Mouse (Mus musculus): ENCODE data around the gene Tyw1. TPM values are rescaled to one million over a fixed set of nuclear protein-coding genes. Genes with fewer than 3 reads are reported as not detected.
"Not testable (repeated sequence)": the region's sequence is repeated elsewhere in the genome, so short reads cannot be mapped to it uniquely, and the experiment has no call there.

Gene Tyw1
- polyA plus RNA-seq, 1 experiment from 2014 or later, result 25.4 TPM

DNA sequence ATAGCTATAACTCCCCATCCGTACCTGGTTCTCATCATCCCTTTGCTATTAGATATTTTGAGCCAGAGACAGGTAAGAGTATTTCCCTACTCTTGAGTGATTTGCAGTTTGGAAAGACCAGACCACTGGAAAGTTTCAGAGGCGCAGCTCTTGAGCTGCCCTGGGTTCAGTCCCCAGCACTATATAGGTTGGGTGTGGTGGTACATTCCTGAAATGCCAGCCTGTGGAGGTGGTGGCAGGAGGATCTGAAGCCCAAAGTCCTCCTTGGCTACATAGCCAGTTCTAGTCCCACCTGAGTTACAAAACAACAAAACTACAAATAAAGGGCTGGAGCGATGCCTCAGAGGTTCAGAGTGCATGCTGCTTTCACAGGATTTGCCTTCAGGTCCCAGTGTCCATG, 28.6 kb upstream of the Tyw1 start:
- Histone ChIP-seq H3K36me3 (ENCODE audit: control insufficient read depth, insufficient read depth) (peaks cover 5% of the 10 kb centered on the region), H3K4me1 (replicated peaks; ENCODE audit: control insufficient read depth, insufficient read depth, low read length) (peaks cover 15% of the 10 kb centered on the region), H3K9me3 (ENCODE audit: control insufficient read depth, low read length) (no peaks in the 10 kb centered on the region), H3K4me3 (replicated peaks; ENCODE audit: low read length) (no peak overlapping the region), H3K27ac (ENCODE audit: low read length) (no peak overlapping the region), H3K9ac (replicated peaks; ENCODE audit: low read depth, low read length) (no peak overlapping the region), H3K27me3 (replicated peaks; ENCODE audit: control insufficient read depth, insufficient read depth, low read length) (no peaks in the 10 kb centered on the region), H3K4me2 (ENCODE audit: low read length) (no peak overlapping the region)
- WGBS, result 93% methylated on average over 3 of the region's 3 CpGs
- ATAC-seq, result no peak

GRCm38 (mm10) chr5:130228120-130228519, 27.3 kb upstream of the Tyw1 start:
- Histone ChIP-seq H3K27ac (ENCODE audit: low read length) (no peak overlapping the region), H3K27me3 (replicated peaks; ENCODE audit: control insufficient read depth, insufficient read depth, low read length) (no peaks in the 10 kb centered on the region), H3K4me3 (replicated peaks; ENCODE audit: low read length) (no peak overlapping the region), H3K4me2 (ENCODE audit: low read length) (no peak overlapping the region), H3K4me1 (replicated peaks; ENCODE audit: control insufficient read depth, insufficient read depth, low read length) (peaks cover 10% of the 10 kb centered on the region), H3K9ac (replicated peaks; ENCODE audit: low read depth, low read length) (no peak overlapping the region), H3K36me3 (ENCODE audit: control insufficient read depth, insufficient read depth) (peaks cover 18% of the 10 kb centered on the region), H3K9me3 (ENCODE audit: control insufficient read depth, low read length) (no peaks in the 10 kb centered on the region)
- no peak for ATAC-seq
- WGBS, result 75% methylated on average over 4 of the region's 4 CpGs

DNA sequence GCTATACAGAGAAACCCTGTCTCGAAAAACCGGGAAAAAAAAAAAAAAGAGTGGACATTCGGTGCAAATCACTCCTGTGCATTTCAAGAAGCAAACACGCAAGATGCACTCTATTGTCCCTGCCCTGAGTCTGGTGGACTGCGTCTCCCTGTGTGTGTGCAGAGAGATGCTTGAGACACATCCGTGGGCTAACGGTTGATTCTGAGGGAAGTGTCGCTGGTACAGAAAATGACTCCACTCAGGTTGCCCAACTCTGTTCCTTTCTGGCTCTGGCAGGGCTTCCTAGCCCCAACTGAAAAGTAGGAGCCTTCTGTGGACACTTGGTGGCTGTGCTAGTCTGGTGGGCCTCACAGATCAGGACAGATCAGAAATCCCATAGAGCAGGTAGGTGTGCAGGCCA, 19.1 kb upstream of the Tyw1 start:
- H3K4me2 ChIP-seq (ENCODE audit: low read length), result no peak overlapping the region
- WGBS, result 93% methylated on average over 8 of the region's 8 CpGs
- H3K4me1 ChIP-seq (replicated peaks; ENCODE audit: control insufficient read depth, insufficient read depth, low read length), result no peaks in the 10 kb centered on the region
- H3K9me3 ChIP-seq (ENCODE audit: control insufficient read depth, low read length), result no peaks in the 10 kb centered on the region
- ATAC-seq, result no peak
- H3K27ac ChIP-seq (ENCODE audit: low read length), result no peak overlapping the region
- no peak overlapping the region for H3K4me3 ChIP-seq (replicated peaks; ENCODE audit: low read length)
- H3K27me3 ChIP-seq (replicated peaks; ENCODE audit: control insufficient read depth, insufficient read depth, low read length), result no peaks in the 10 kb centered on the region
- peaks cover 73% of the 10 kb centered on the region for H3K36me3 ChIP-seq (ENCODE audit: control insufficient read depth, insufficient read depth)
- no peak overlapping the region for H3K9ac ChIP-seq (replicated peaks; ENCODE audit: low read depth, low read length)

DNA sequence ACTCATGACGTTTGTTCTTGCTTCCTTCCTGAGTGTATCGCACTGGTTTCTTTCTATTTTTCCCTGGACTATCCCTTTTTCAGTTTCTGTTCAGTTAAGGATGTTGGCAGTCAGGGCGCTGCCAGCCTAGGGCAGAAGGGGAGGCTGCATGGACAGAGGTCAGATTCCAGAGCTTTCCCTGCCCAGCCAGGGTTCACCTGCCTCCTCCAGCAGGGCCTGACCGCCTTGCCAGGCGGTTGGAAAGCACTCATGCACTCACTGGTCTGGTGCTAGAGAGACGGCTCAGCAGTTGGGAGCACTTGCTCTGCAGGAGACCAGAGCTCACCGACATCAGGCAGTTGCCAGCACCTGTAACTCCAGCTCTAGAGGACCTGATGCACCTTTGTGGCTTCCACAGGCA, 16.2 kb upstream of the Tyw1 start:
- Histone ChIP-seq H3K9ac (replicated peaks; ENCODE audit: low read depth, low read length) (no peak overlapping the region), H3K36me3 (ENCODE audit: control insufficient read depth, insufficient read depth) (peaks cover 53% of the 10 kb centered on the region), H3K27ac (ENCODE audit: low read length) (no peak overlapping the region), H3K4me1 (replicated peaks; ENCODE audit: control insufficient read depth, insufficient read depth, low read length) (no peaks in the 10 kb centered on the region), H3K4me2 (ENCODE audit: low read length) (no peak overlapping the region), H3K27me3 (replicated peaks; ENCODE audit: control insufficient read depth, insufficient read depth, low read length) (no peaks in the 10 kb centered on the region), H3K4me3 (replicated peaks; ENCODE audit: low read length) (no peak overlapping the region), H3K9me3 (ENCODE audit: control insufficient read depth, low read length) (no peaks in the 10 kb centered on the region)
- no peak for ATAC-seq
- WGBS, result 90% methylated on average over 7 of the region's 7 CpGs

- Histone ChIP-seq H3K36me3 (ENCODE audit: control insufficient read depth, insufficient read depth) (peaks cover 56% of the 10 kb centered on the region), H3K9ac (replicated peaks; ENCODE audit: low read depth, low read length) (no peak overlapping the region), H3K4me1 (replicated peaks; ENCODE audit: control insufficient read depth, insufficient read depth, low read length) (no peaks in the 10 kb centered on the region), H3K27me3 (replicated peaks; ENCODE audit: control insufficient read depth, insufficient read depth, low read length) (no peaks in the 10 kb centered on the region), H3K9me3 (ENCODE audit: control insufficient read depth, low read length) (no peaks in the 10 kb centered on the region), H3K4me3 (replicated peaks; ENCODE audit: low read length) (no peak overlapping the region), H3K27ac (ENCODE audit: low read length) (no peak overlapping the region), H3K4me2 (ENCODE audit: low read length) (no peak overlapping the region)
- 96% methylated on average over 2 of the region's 2 CpGs for whole genome bisulfite sequencing
- ATAC-seq, result no peak
These were observed 15.6 kb upstream of the Tyw1 start for GRCm38 (mm10) chr5:130239856-130240255.

- 95% methylated on average over 12 of the region's 12 CpGs for whole genome bisulfite sequencing
- Histone ChIP-seq H3K9me3 (ENCODE audit: control insufficient read depth, low read length) (no peaks in the 10 kb centered on the region), H3K4me2 (ENCODE audit: low read length) (no peak overlapping the region)
These were observed 14.0 kb upstream of the Tyw1 start for GRCm38 (mm10) chr5:130241426-130241825.

GRCm38 (mm10) chr5:130247823-130248222, 7.6 kb upstream of the Tyw1 start:
- no peak for ATAC-seq
- H3K4me2 ChIP-seq (ENCODE audit: low read length), result no peak overlapping the region
- no peak overlapping the region for H3K4me3 ChIP-seq (replicated peaks; ENCODE audit: low read length)
- H3K9me3 ChIP-seq (ENCODE audit: control insufficient read depth, low read length), result no peaks in the 10 kb centered on the region
- 88% methylated on average over 5 of the region's 5 CpGs for WGBS
- peaks cover 53% of the 10 kb centered on the region for H3K36me3 ChIP-seq (ENCODE audit: control insufficient read depth, insufficient read depth)
- no peak overlapping the region for H3K9ac ChIP-seq (replicated peaks; ENCODE audit: low read depth, low read length)
- H3K27me3 ChIP-seq (replicated peaks; ENCODE audit: control insufficient read depth, insufficient read depth, low read length), result no peaks in the 10 kb centered on the region
- no peaks in the 10 kb centered on the region for H3K4me1 ChIP-seq (replicated peaks; ENCODE audit: control insufficient read depth, insufficient read depth, low read length)
- H3K27ac ChIP-seq (ENCODE audit: low read length), result no peak overlapping the region

More at GRCm38 (mm10) chr5:130241426-130241825, 14.0 kb upstream of the Tyw1 start:
- Histone ChIP-seq H3K9ac (replicated peaks; ENCODE audit: low read depth, low read length) (no peak overlapping the region), H3K4me1 (replicated peaks; ENCODE audit: control insufficient read depth, insufficient read depth, low read length) (no peaks in the 10 kb centered on the region), H3K36me3 (ENCODE audit: control insufficient read depth, insufficient read depth) (peaks cover 57% of the 10 kb centered on the region), H3K27me3 (replicated peaks; ENCODE audit: control insufficient read depth, insufficient read depth, low read length) (no peaks in the 10 kb centered on the region), H3K4me3 (replicated peaks; ENCODE audit: low read length) (no peak overlapping the region), H3K27ac (ENCODE audit: low read length) (no peak overlapping the region)
- ATAC-seq, result no peak

- Histone ChIP-seq H3K27ac (ENCODE audit: low read length) (peak overlapping the region; percentile 87), H3K9me3 (ENCODE audit: control insufficient read depth, low read length) (no peaks in the 10 kb centered on the region), H3K4me2 (ENCODE audit: low read length) (peak overlapping the region; percentile 66), H3K27me3 (replicated peaks; ENCODE audit: control insufficient read depth, insufficient read depth, low read length) (no peaks in the 10 kb centered on the region), H3K9ac (replicated peaks; ENCODE audit: low read depth, low read length) (peak overlapping the region; percentile 87), H3K4me1 (replicated peaks; ENCODE audit: control insufficient read depth, insufficient read depth, low read length) (peaks cover 31% of the 10 kb centered on the region), H3K4me3 (replicated peaks; ENCODE audit: low read length) (peak overlapping the region; percentile 85), H3K36me3 (ENCODE audit: control insufficient read depth, insufficient read depth) (peaks cover 11% of the 10 kb centered on the region)
- ATAC-seq, result no peak
- WGBS, result 22% methylated on average over 19 of the region's 19 CpGs
These were observed 1.0 kb upstream of the Tyw1 start for GRCm38 (mm10) chr5:130254164-130255016.

DNA sequence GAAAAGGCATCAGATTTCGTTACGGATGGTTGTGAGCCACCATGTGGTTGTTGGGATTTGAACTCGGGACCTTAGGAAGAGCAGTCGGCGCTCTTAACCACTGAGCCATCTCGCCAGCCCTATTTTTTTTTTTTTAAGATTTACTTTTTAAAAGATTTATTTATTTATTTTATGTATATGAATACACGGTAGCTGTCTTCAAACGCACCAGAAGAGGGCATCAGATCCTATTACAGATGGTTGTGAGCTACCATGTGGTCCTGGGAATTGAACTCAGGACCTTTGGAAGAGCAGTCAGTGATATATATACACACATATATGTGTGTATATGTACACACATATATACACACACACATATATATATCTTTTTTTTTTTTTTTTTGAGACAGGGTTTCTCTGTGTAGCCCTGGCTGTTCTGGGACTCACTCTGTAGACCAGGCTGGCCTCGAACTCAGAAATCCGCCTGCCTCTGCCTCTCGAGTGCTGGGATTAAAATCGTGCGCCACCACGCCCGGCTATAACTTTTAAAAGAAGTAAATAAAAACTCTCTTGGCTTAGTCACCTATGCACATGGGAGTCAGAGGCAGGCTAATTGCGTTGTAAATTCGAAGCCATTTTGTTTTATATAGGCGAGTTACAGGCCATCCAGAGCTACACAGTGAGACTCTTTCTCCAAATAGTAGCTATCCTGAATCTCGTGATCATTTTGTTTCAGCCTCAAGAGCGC, 543 bp downstream of the Tyw1 start:
- not testable (repeated sequence) for H3K36me3 ChIP-seq (ENCODE audit: control insufficient read depth, insufficient read depth); H3K9me3 ChIP-seq (ENCODE audit: control insufficient read depth, low read length); ATAC-seq; H3K27me3 ChIP-seq (replicated peaks; ENCODE audit: control insufficient read depth, insufficient read depth, low read length)
- WGBS, result 33% methylated on average over 20 of the region's 20 CpGs
- Histone ChIP-seq H3K27ac (ENCODE audit: low read length) (0 out of 2 replicates have a peak overlapping the region, but pooled peaks have one; percentile 35), H3K4me2 (ENCODE audit: low read length) (peak overlapping the region; percentile 73), H3K4me1 (replicated peaks; ENCODE audit: control insufficient read depth, insufficient read depth, low read length) (peaks cover 31% of the 10 kb centered on the region), H3K9ac (replicated peaks; ENCODE audit: low read depth, low read length) (0 out of 2 replicates have a peak overlapping the region, but pooled peaks have one; percentile 33), H3K4me3 (replicated peaks; ENCODE audit: low read length) (peak overlapping the region; percentile 85)

Measured in forebrain, embryonic 16.5 days (tissue).